Mouse (Mus musculus): Measurements from ENCODE around the gene Mipep. TPM values are rescaled to one million over a fixed set of nuclear protein-coding genes. Genes with fewer than 3 reads are reported as not detected.

The Mipep gene
- total RNA-seq, 1 experiment: 7.9 TPM

DNA sequence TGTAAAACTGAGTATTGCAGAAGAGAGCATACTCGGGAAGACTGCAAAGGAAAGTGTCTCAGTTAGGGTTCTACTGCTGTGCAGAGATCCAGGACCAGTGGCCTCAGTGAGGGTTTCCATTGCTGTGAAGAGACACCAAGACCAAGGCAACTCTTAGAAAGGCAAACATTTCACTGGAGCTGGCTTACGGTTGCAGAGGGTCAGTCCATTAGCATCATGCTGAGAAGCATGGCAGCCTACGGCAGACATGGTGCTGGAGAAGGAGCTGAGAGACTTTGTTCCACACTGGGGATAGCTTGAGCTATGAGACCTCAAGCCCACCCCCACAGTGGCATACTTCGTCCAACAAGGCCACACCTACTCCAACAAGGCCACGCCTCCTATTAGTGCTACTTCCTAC is 67.3 kb downstream of the Mipep start:
- no peaks in the 10 kb centered on the region for H3K9me3 ChIP-seq (ENCODE audit: control insufficient read depth, insufficient read depth, low read depth, low read length)
- in situ Hi-C loops (cut with MboI; ENCODE audit: low sequenced_read_pairs in 2 of 2, unreplicated experiment in 2 of 2): no loop called here
- no peak overlapping the region for H3K4me3 ChIP-seq (ENCODE audit: insufficient read depth in 1 of 2, low read depth in 1 of 2, low read length in 2 of 2, poor library complexity in 1 of 2, severe bottlenecking in 1 of 2)
- H3K4me1 ChIP-seq (ENCODE audit: control insufficient read depth in 2 of 2, insufficient read depth in 2 of 2, low read length in 2 of 2, poor library complexity in 1 of 2): peaks cover 0 to 2% of the 10 kb centered on the region in 2 experiments; a peak in 1 of 4 replicates
- no peak for DNase-seq (ENCODE audit: low read depth, low spot score)
- no peak overlapping the region for H3K9ac ChIP-seq (ENCODE audit: insufficient read depth, low read depth, low read length, poor library complexity, severe bottlenecking)
- H3K27ac ChIP-seq (ENCODE audit: insufficient read depth, low read depth, low read length, poor library complexity, severe bottlenecking): no peak overlapping the region
- H3K36me3 ChIP-seq (ENCODE audit: control insufficient read depth, insufficient read depth, low read length, poor library complexity, severe bottlenecking): peaks cover 9% of the 10 kb centered on the region; the same call in 1 of the 2 replicates
- TF ChIP-seq ZC3H11A (IDR thresholded peaks at IDR 0.05; ENCODE audit: borderline replicate concordance, low read depth, low read length): no peak
- TF ChIP-seq ZNF384 (IDR thresholded peaks at IDR 0.05; ENCODE audit: low read depth, low read length): no peak
- no peak for TF ChIP-seq HCFC1 (IDR thresholded peaks at IDR 0.05; ENCODE audit: borderline replicate concordance, insufficient read depth, low read length)
- no peak for TF ChIP-seq MAFK (IDR thresholded peaks at IDR 0.05; ENCODE audit: insufficient read depth, low read depth, low read length)
- no peak for TF ChIP-seq CHD2 (IDR thresholded peaks at IDR 0.05; ENCODE audit: low read depth, low read length)

DNA sequence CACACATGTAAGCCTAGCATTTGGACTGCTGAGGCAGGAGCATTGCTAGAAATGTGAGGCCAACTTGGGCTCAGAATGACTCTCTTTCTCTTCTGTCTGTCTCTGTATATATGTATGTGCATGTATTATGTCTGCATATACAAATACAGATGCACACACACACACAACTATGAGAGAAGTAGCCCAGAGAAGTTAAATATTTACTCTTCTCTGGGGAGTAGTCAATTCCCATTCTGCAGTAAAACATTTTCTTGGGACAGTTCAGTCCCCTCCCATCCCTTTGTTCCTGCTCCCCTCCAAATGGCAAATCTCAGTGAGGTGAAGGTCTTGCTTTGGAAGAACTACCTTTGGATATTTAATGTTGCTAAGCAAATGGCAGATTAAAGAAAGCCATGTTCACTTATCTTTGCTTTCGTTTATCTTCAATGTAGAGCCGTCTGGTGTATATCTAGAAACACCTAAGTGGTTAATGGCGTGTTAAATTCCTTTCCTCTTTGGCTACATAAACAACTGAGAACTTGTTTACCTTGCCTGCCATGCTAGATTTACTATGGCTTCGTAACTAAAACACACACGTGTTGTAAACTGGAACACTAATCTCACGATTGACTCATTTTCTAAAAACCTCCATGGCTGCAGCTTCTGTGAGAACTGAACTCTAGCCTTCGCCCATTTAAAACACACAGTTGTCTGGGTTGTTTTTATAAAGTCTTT is 72.0 kb downstream of the Mipep start:
- no peaks in the 10 kb centered on the region for H3K9me3 ChIP-seq (ENCODE audit: control insufficient read depth, insufficient read depth, low read depth, low read length)
- no peak overlapping the region for H3K4me3 ChIP-seq (ENCODE audit: insufficient read depth in 1 of 2, low read depth in 1 of 2, low read length in 2 of 2, poor library complexity in 1 of 2, severe bottlenecking in 1 of 2)
- no peaks in the 10 kb centered on the region for H3K4me1 ChIP-seq (ENCODE audit: control insufficient read depth in 2 of 2, insufficient read depth in 2 of 2, low read length in 2 of 2, poor library complexity in 1 of 2)
- DNase-seq (ENCODE audit: low read depth, low spot score): no peak
- peaks cover 6% of the 10 kb centered on the region; the same call in 1 of the 2 replicates for H3K36me3 ChIP-seq (ENCODE audit: control insufficient read depth, insufficient read depth, low read length, poor library complexity, severe bottlenecking)
- in situ Hi-C loops (cut with MboI; ENCODE audit: low sequenced_read_pairs in 2 of 2, unreplicated experiment in 2 of 2): no loop called here
- H3K9ac ChIP-seq (ENCODE audit: insufficient read depth, low read depth, low read length, poor library complexity, severe bottlenecking): no peak overlapping the region
- TF ChIP-seq HCFC1 (IDR thresholded peaks at IDR 0.05; ENCODE audit: borderline replicate concordance, insufficient read depth, low read length): no peak
- TF ChIP-seq MAFK (IDR thresholded peaks at IDR 0.05; ENCODE audit: insufficient read depth, low read depth, low read length): no peak
- no peak for TF ChIP-seq CHD2 (IDR thresholded peaks at IDR 0.05; ENCODE audit: low read depth, low read length)
- no peak for TF ChIP-seq ZNF384 (IDR thresholded peaks at IDR 0.05; ENCODE audit: low read depth, low read length)
- TF ChIP-seq ZC3H11A (IDR thresholded peaks at IDR 0.05; ENCODE audit: borderline replicate concordance, low read depth, low read length): no peak
- no peak overlapping the region for H3K27ac ChIP-seq (ENCODE audit: insufficient read depth, low read depth, low read length, poor library complexity, severe bottlenecking)

DNA sequence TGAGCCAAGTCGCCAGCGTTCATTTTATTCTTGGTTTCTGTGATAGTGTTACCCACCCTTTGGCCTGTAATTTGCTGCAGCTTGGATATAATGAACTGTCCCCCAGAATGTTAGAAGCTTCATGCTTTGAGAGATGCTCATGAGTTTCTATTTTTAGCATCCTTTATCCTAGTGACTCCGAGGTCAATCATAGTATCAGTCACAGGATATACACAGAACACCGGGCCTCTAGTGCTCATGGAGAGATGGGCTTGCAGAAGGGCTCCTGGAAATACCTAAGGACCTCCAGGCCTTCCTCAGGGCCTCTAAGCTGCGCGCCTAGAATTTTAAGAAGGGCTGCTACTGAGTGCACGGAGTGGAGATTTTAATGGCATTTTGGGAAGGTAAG is 72.5 kb downstream of the Mipep start:
- H3K27ac ChIP-seq (ENCODE audit: insufficient read depth, low read depth, low read length, poor library complexity, severe bottlenecking): no peak overlapping the region
- in situ Hi-C loops (cut with MboI; ENCODE audit: low sequenced_read_pairs in 2 of 2, unreplicated experiment in 2 of 2): no loop called here

DNA sequence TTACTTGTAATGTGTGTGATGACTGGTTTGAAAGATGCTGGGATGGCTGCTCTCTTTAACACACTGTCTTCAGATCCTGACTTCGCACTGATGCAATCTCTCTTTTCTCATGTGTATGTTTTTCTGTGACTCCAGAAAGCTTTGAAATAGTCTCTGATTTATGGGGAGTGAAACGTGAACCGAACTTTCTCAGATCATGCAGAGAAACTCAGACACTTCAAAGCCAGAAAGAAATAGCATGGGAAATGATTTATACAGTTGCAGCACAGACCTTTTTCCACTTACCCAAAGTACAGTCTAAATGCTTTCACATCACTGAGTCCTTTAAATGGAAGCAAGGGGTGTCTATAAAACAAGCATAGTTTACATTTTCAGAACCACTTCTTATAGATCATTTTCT is 79.0 kb downstream of the Mipep start:
- DNase-seq (ENCODE audit: low read depth, low spot score): no peak
- no peak overlapping the region for H3K9ac ChIP-seq (ENCODE audit: insufficient read depth, low read depth, low read length, poor library complexity, severe bottlenecking)
- H3K27ac ChIP-seq (ENCODE audit: insufficient read depth, low read depth, low read length, poor library complexity, severe bottlenecking): no peak overlapping the region
- in situ Hi-C loops (cut with MboI; ENCODE audit: low sequenced_read_pairs in 2 of 2, unreplicated experiment in 2 of 2): no loop called here
- H3K4me1 ChIP-seq (ENCODE audit: control insufficient read depth in 2 of 2, insufficient read depth in 2 of 2, low read length in 2 of 2, poor library complexity in 1 of 2): no peaks in the 10 kb centered on the region
- H3K36me3 ChIP-seq (ENCODE audit: control insufficient read depth, insufficient read depth, low read length, poor library complexity, severe bottlenecking): peaks cover 2% of the 10 kb centered on the region; the same call in 1 of the 2 replicates
- H3K4me3 ChIP-seq (ENCODE audit: insufficient read depth in 1 of 2, low read depth in 1 of 2, low read length in 2 of 2, poor library complexity in 1 of 2, severe bottlenecking in 1 of 2): no peak overlapping the region
- no peak for TF ChIP-seq ZNF384 (IDR thresholded peaks at IDR 0.05; ENCODE audit: low read depth, low read length)
- no peak for TF ChIP-seq ZC3H11A (IDR thresholded peaks at IDR 0.05; ENCODE audit: borderline replicate concordance, low read depth, low read length)
- no peak for TF ChIP-seq MAFK (IDR thresholded peaks at IDR 0.05; ENCODE audit: insufficient read depth, low read depth, low read length)
- TF ChIP-seq HCFC1 (IDR thresholded peaks at IDR 0.05; ENCODE audit: borderline replicate concordance, insufficient read depth, low read length): no peak
- no peak for TF ChIP-seq CHD2 (IDR thresholded peaks at IDR 0.05; ENCODE audit: low read depth, low read length)
- H3K9me3 ChIP-seq (ENCODE audit: control insufficient read depth, insufficient read depth, low read depth, low read length): no peaks in the 10 kb centered on the region

More for the DNA sequence above, 72.5 kb downstream of the Mipep start:
- H3K4me1 ChIP-seq (ENCODE audit: control insufficient read depth in 2 of 2, insufficient read depth in 2 of 2, low read length in 2 of 2, poor library complexity in 1 of 2): no peaks in the 10 kb centered on the region
- peaks cover 6% of the 10 kb centered on the region; the same call in 1 of the 2 replicates for H3K36me3 ChIP-seq (ENCODE audit: control insufficient read depth, insufficient read depth, low read length, poor library complexity, severe bottlenecking)
- no peak for DNase-seq (ENCODE audit: low read depth, low spot score)
- H3K9ac ChIP-seq (ENCODE audit: insufficient read depth, low read depth, low read length, poor library complexity, severe bottlenecking): no peak overlapping the region
- H3K9me3 ChIP-seq (ENCODE audit: control insufficient read depth, insufficient read depth, low read depth, low read length): no peaks in the 10 kb centered on the region
- H3K4me3 ChIP-seq (ENCODE audit: insufficient read depth in 1 of 2, low read depth in 1 of 2, low read length in 2 of 2, poor library complexity in 1 of 2, severe bottlenecking in 1 of 2): no peak overlapping the region
- TF ChIP-seq ZNF384 (IDR thresholded peaks at IDR 0.05; ENCODE audit: low read depth, low read length) (no peak), MAFK (IDR thresholded peaks at IDR 0.05; ENCODE audit: insufficient read depth, low read depth, low read length) (no peak), CHD2 (IDR thresholded peaks at IDR 0.05; ENCODE audit: low read depth, low read length) (no peak), HCFC1 (IDR thresholded peaks at IDR 0.05; ENCODE audit: borderline replicate concordance, insufficient read depth, low read length) (no peak), ZC3H11A (IDR thresholded peaks at IDR 0.05; ENCODE audit: borderline replicate concordance, low read depth, low read length) (no peak)
